Mouse (Mus musculus) frontal cortex, postnatal 10 days (tissue): ENCODE data around the gene Jam2.
A peak's percentile ranks its signal among the peaks of the same experiment; 100 is the strongest.

Experiments
- DNase-seq, 2 experiments: peaks; one replicate each; pipeline ENCODE4 v3.0.0; 2022; ENCODE audit warnings: low spot score in 2 of 2, mixed read lengths in 1 of 2

Jam2 gene

GRCm38 (mm10) chr16:84835823-84836743 lies 62.2 kb downstream of the Jam2 start:
- peak in 1 of 2 experiments; percentile 34 for DNase-seq

DNA sequence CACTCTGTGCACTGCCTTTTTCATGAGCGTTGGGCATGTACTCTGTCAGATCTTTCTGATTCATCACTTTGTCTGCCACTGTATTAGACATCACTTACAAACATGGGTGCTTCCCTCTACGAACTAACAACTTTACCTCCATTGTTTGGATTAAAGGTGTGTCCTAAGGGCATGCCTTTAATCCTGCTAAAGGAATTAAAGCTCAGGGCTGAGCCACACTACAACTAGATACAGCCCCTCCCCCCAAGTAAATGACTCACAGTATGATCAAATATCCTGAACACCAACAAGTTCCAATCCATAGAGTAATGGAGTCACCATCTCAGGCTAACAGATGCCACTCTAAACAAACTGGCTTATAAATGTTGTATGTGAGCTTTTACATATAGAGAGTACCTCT lies 64.7 kb downstream of the Jam2 start:
- no peak for DNase-seq

DNA sequence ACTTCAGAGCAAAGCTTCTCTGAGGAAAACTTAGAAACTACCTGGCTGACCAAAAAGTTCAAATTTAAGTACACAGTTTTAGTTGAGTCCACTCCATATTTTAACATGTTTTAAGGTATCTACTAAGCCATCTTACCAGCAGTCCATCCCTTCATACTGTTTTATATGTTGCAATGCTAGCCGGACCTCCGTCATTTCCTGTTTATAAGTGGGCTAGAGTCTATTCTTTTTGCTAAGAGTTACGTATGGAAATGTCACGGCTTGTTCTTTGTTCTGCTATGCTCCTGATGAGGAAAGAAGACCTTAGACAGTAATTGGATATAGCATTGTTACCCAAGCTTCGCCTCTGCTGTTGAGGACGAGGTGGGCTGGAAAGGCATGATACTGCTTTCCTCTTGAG lies 79.6 kb downstream of the Jam2 start:
- no peak for DNase-seq

DNA sequence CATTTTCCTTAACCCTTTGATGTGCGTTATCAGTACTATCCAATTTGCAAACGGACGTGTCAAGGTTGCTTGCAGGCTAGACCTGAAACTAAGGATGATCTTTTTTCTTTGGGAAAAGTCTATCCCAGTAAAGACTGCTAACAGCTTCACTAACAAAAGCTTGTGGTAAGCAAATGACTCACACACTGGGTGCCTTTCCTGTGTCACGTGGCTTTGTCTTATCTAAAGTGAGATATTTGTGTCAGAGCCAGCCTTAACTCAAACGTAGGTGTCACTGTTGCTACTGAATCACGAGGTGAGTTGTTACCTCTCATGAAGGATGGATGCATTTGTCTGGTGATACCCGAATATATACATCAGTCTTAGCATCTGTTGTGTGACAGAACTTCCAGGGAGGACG lies 90.7 kb downstream of the Jam2 start:
- DNase-seq, result no peak

DNA sequence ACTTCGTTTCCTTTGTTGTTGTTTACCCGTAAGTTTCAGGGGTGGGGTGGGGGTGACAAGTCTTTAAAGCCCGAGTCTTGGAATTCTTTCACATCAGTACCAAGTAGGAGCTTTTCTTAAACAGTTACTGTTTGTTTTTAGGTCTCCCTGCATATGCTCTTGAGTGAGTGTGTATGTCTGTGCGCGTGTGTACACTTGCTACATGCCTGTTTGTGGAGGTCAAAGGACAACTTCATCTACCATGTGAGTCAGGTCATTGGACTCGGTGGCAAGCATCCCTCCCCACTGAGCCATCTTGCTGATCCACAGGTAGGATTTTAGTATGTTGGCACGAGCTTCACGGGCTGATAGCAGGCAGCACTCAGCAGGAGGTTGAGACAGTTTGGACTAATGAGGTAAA lies 99.9 kb downstream of the Jam2 start:
- DNase-seq, result no peak

GRCm38 (mm10) chr16:84875012-84875717 lies 101.2 kb downstream of the Jam2 start:
- DNase-seq, result peak in 1 of 2 experiments; percentile 24
